Mouse (Mus musculus) hindbrain, embryonic 11.5 days (tissue): ENCODE measurements at regions not wholly inside any gene's neighbourhood (a gene's known extent, or its start where the extent isn't known, plus 50 kb on each side); places are given as distances from the start of the nearest gene placed in this dataset.
A peak's percentile ranks its signal among the peaks of the same experiment; 100 is the strongest.

ENCODE experiments used
- ATAC-seq: fragments of 200-750 bp; cut with Nextera tagmentation; 2 replicates; pipeline ENCODE4 v1.8.0; 2017; ENCODE audit warnings: mild to moderate bottlenecking, moderate TSS enrichment, moderate library complexity; ENCODE audit not compliant: low FRiP score
- DNase-seq: peaks from one replicate; pipeline ENCODE4 v3.0.0-alpha.2; 2015; ENCODE audit warnings: low spot score
- H3K27ac ChIP-seq: fragments of 300-500 bp; sonication (generic); 2 replicates; pipeline ENCODE4 v1.5.1; 2014; ENCODE audit warnings: mild to moderate bottlenecking, low read depth, low read length
- H3K27me3 ChIP-seq: fragments of 300-500 bp; sonication (generic); 2 replicates; pipeline ENCODE4 v1.6.1; 2014; ENCODE audit warnings: mild to moderate bottlenecking, low read length, moderate library complexity, mixed read lengths; ENCODE audit not compliant: control insufficient read depth, insufficient read depth
- H3K36me3 ChIP-seq: fragments of 300-500 bp; sonication (generic); 2 replicates; pipeline ENCODE4 v1.6.1; 2014; ENCODE audit warnings: mild to moderate bottlenecking, low read length, moderate library complexity, mixed read lengths; ENCODE audit not compliant: control insufficient read depth, insufficient read depth
- H3K4me1 ChIP-seq: fragments of 300-500 bp; sonication (generic); replicated peaks from 2 replicates; pipeline ENCODE4 v1.6.1; 2014; ENCODE audit warnings: low read length, mixed read lengths; ENCODE audit not compliant: control insufficient read depth, insufficient read depth
- H3K4me2 ChIP-seq: fragments of 300-500 bp; sonication (generic); replicated peaks from 2 replicates; pipeline ENCODE4 v1.6.1; 2014; ENCODE audit warnings: mild to moderate bottlenecking, low read depth, low read length
- H3K4me3 ChIP-seq: fragments of 300-500 bp; sonication (generic); 2 replicates; pipeline ENCODE4 v1.5.1; 2014; ENCODE audit warnings: low read depth, low read length
- H3K9ac ChIP-seq: fragments of 300-500 bp; sonication (generic); 2 replicates; pipeline ENCODE4 v1.6.1; 2014; ENCODE audit warnings: low read depth, low read length
- H3K9me3 ChIP-seq: fragments of 300-500 bp; sonication (generic); 2 replicates; pipeline ENCODE4 v1.6.1; 2016; ENCODE audit warnings: low read length; ENCODE audit not compliant: control insufficient read depth
- WGBS: fragments of 180-500 bp; shearing (Covaris S2); extraction: QIAGEN DNeasy Blood & Tissue Kit; methylation state at CpG from one replicate; pipeline ENCODE4 v1.1.7; 2014; 5-methylcytosine and 5-hydroxymethylcytosine counted together

DNA sequence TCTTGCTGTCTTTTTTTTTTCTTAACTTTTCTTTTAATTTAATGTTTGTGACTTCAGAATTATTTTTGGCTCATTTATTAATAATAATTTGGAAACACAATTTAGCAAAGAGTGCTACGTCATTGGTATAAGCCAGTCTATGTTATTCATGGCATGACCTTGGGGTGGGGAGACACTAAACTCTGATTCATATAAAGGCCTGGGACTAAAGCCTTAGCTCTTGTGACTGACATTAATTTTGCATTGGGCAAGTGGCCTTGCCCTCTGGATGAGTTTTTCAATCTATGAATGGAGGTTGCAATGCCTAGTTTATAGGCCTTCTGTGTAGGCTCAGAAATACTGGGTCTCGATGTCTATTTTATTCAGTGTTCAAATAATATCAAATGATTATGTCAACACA lies 169.8 kb upstream of the Nlrp1b start:
- ATAC-seq (no peak), DNase-seq (no peak)
- Histone ChIP-seq H3K36me3 (no peaks in the 10 kb centered on the region), H3K4me2 (no peak overlapping the region), H3K9ac (no peak overlapping the region), H3K4me3 (no peak overlapping the region), H3K27ac (no peak overlapping the region), H3K4me1 (no peaks in the 10 kb centered on the region), H3K27me3 (no peaks in the 10 kb centered on the region), H3K9me3 (no peaks in the 10 kb centered on the region)
- WGBS, result 93% methylated on average over 2 of the region's 2 CpGs

DNA sequence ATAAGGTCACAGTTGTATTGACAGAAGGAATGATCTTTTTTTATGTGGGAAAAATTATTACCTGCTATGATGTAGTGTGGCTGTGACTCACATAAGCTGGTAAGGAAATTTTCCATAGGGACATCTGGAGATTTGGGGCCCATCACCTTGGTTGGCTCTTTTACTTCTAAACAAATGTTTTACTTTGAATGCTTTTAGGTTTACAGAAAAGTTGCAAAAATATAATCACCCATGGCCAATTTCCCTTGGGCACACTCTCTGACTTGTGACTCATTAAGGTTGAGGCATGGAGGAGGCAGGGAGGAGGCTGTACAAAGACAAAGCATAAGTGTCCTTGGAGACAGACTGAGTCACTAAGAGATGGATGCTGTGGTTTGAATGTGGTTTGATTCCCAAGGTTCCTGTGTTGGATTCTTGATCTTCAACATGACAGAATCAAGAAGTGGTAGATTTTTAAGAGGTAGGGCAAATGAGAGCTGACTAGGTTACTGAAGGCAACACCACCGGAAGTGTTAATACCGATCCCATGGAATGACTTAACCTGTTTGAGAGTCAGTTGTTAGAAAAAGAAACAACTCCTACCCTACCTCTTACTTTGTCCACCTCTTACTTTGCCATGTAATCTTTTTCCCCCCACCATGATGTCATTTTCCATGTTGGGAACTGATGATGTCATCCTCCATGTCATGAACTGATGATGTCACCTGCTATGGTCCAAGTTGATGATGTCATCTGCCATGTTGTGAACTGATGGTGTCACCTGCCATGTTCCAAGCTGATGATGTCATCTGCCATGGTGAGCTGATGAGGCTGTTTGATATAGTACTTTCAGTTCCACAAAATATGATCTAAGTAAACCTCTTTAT lies 171.1 kb upstream of the Nlrp1b start:
- H3K4me2 ChIP-seq, result no peak overlapping the region
- no peak overlapping the region for H3K9ac ChIP-seq
- H3K4me1 ChIP-seq, result no peaks in the 10 kb centered on the region
- no peaks in the 10 kb centered on the region for H3K27me3 ChIP-seq
- no peaks in the 10 kb centered on the region for H3K36me3 ChIP-seq
- WGBS, result 100% methylated on average over 2 of the region's 2 CpGs
- H3K4me3 ChIP-seq, result no peak overlapping the region
- H3K9me3 ChIP-seq, result no peaks in the 10 kb centered on the region
- no peak overlapping the region for H3K27ac ChIP-seq
- DNase-seq (no peak), ATAC-seq (no peak)

DNA sequence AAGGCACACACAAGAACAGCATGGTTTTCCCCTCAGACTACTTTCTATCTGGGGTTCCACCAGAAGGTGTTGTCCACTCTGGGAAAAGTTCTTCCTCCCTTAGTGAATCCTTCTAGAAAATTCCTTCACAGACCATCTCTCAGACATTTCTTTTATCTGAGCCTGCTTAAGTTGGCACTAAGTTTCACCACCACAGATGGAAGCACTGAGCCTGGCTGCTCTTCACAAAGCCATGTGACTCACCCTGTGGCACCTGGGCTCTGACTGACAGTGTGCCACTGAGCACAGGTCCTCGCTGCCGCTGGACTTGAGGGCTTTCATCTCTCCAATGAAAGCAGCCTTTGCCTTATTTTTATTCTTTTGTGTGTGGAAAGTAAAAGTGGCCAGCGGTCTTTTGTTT lies 173.8 kb upstream of the Nlrp1b start:
- no peak overlapping the region for H3K27ac ChIP-seq
- no peak overlapping the region for H3K9ac ChIP-seq
- ATAC-seq (no peak), DNase-seq (no peak)
- no peaks in the 10 kb centered on the region for H3K4me1 ChIP-seq
- H3K4me3 ChIP-seq, result no peak overlapping the region
- no peaks in the 10 kb centered on the region for H3K36me3 ChIP-seq
- H3K4me2 ChIP-seq, result no peak overlapping the region
- no peaks in the 10 kb centered on the region for H3K27me3 ChIP-seq
- no peaks in the 10 kb centered on the region for H3K9me3 ChIP-seq
- 89% methylated on average over 3 of the region's 3 CpGs for WGBS

DNA sequence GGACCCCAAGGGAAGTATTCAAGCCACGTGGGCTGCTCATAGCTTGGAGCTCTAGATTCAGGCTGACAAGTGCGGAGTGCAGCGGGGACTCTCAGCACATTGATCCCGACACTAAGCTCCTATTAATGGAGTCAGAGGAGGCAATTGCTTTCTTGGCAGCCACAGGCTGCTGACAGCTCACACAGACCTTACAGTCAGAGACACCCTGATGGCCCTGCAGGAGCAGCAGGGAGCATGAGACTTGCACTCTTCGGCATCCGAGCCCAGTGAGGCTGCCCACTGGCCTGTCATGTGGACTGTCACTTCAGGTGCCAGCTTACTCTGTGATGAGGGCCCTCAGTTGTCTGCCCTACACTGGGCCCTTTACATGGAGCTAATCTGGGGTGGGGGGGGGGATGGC lies 176.5 kb upstream of the Nlrp1b start:
- Histone ChIP-seq H3K27me3 (no peaks in the 10 kb centered on the region), H3K4me2 (no peak overlapping the region), H3K4me1 (no peaks in the 10 kb centered on the region), H3K9ac (no peak overlapping the region), H3K27ac (no peak overlapping the region), H3K4me3 (no peak overlapping the region), H3K36me3 (no peaks in the 10 kb centered on the region), H3K9me3 (no peaks in the 10 kb centered on the region)
- WGBS, result 76% methylated on average over 6 of the region's 6 CpGs
- DNase-seq (no peak), ATAC-seq (no peak)

DNA sequence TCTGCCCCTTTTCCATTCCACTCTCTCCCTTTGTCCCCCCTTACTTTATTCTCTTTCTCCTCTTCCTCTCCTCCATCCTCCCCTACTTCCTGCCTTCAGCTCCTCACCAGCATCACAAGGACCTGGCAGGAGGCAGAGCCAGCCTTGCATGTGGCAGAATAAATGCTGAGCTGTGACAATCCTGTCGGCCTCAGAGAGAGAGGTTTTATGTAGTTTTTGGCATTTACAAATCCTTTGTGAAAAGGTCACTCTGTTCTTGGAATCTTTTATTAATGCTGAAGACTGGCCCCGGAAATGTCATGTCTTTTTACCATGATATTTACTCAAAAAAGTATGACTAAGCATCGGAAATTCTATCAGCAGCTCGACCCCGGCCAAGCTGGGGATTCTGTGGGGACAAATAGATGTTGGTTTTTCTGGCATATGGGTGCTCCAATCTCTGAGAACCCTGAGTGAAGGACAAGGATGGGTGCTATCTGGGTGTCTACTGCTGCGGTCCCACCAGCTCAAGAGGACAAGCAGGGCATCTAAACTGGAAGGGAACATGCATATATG lies 178.8 kb upstream of the Nlrp1b start:
- H3K27me3 ChIP-seq, result no peaks in the 10 kb centered on the region
- no peak overlapping the region for H3K27ac ChIP-seq
- H3K36me3 ChIP-seq, result no peaks in the 10 kb centered on the region
- H3K4me2 ChIP-seq, result no peak overlapping the region
- no peak overlapping the region for H3K4me3 ChIP-seq
- H3K4me1 ChIP-seq, result no peaks in the 10 kb centered on the region
- no peak overlapping the region for H3K9ac ChIP-seq
- DNase-seq (no peak), ATAC-seq (no peak)
- 92% methylated on average over 6 of the region's 6 CpGs for WGBS
- no peaks in the 10 kb centered on the region for H3K9me3 ChIP-seq

DNA sequence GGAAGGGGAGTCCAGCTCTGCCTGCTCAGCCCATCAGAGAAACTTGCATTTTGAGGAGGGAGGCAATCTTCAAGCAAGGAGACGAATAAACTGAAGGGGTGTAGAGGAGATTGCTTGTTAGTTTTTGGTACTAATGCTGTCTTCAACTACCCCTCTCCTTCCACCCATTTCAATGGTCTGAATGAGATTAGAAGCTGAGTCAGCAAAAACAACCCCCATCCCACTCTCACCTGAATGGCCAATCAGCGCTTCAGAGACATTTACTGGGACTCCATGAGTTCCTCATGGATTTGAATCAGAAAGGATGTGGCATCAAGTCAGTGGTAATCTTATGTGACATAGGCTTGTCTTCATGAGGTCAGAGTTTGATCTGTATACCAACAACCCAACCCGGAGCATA lies 180.0 kb upstream of the Nlrp1b start:
- WGBS, result 90% methylated on average over 3 of the region's 3 CpGs

DNA sequence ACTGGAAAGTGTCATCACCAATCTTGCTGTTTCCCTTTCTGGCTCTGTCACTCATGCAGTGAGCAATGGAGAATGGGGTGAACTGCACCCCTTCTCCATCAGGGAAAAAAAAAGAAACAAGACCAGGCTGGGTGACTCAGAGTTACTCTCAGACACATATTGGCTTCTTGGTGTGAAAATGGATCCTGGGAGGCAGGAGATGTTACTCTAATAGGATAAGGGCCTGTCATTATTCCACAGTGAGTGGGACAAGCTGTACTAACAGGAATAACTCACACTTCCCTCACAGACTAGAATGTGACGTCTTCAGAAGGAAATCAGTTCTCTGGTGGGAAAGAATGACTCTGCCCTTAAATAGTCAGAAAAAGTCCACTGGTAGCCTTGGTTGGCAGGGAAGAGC lies 181.4 kb upstream of the Nlrp1b start:
- no peak overlapping the region for H3K27ac ChIP-seq
- H3K9ac ChIP-seq, result no peak overlapping the region
- H3K4me1 ChIP-seq, result no peaks in the 10 kb centered on the region
- no peaks in the 10 kb centered on the region for H3K36me3 ChIP-seq
- H3K4me3 ChIP-seq, result no peak overlapping the region
- H3K4me2 ChIP-seq, result no peak overlapping the region
- WGBS, result 89% methylated on average over 1 of the region's 1 CpGs
- no peaks in the 10 kb centered on the region for H3K9me3 ChIP-seq
- ATAC-seq (no peak), DNase-seq (no peak)
- H3K27me3 ChIP-seq, result no peaks in the 10 kb centered on the region

More for the DNA sequence above, 180.0 kb upstream of the Nlrp1b start:
- Histone ChIP-seq H3K4me1 (no peaks in the 10 kb centered on the region), H3K4me2 (no peak overlapping the region), H3K27me3 (no peaks in the 10 kb centered on the region), H3K9ac (no peak overlapping the region), H3K4me3 (no peak overlapping the region), H3K9me3 (no peaks in the 10 kb centered on the region), H3K36me3 (no peaks in the 10 kb centered on the region), H3K27ac (no peak overlapping the region)
- ATAC-seq (no peak), DNase-seq (no peak)

DNA sequence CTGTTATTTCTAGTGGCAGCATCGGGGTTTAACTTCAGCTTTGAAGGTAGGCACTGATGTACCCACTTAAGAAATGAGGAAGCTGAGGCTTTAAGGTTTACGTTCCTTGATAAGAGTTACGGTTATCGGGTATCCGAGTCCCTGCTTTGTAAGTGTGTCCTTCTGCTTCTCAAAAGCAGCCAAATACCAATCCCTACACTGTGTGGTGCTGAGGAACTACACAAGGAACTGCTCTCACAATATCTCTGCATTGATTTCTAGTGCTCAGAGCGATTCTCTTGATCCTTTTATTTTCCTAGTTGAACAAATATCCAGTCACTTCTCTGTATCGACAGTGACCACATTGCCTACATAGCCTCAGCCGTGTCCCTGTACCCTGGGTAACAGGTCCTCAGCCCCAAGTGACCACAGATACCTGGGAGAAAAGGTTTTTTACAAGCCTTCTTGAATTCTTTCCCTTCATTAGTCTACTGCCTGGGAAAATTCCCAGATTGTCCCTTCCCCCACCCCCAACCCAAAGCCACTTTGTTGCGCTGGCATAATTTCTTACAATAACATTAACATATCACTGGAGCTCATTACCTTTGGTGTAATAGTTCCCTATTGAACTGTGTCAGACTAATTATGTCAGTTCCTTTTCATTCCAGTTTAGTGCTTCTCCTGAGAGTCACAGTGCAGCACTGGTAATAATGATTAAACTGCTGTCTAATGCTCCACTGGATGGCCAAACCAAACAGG lies 184.0 kb upstream of the Nlrp1b start:
- Histone ChIP-seq H3K9me3 (no peaks in the 10 kb centered on the region), H3K4me1 (no peaks in the 10 kb centered on the region), H3K36me3 (no peaks in the 10 kb centered on the region), H3K27me3 (no peaks in the 10 kb centered on the region), H3K27ac (no peak overlapping the region), H3K9ac (no peak overlapping the region), H3K4me3 (no peak overlapping the region), H3K4me2 (no peak overlapping the region)
- 68% methylated on average over 9 of the region's 9 CpGs for WGBS
- peak; percentile 63; the same call in 1 of the 2 replicates for ATAC-seq
- peak; percentile 19 for DNase-seq
